Mouse (Mus musculus): ENCODE data around the gene Iqch.

DNA sequence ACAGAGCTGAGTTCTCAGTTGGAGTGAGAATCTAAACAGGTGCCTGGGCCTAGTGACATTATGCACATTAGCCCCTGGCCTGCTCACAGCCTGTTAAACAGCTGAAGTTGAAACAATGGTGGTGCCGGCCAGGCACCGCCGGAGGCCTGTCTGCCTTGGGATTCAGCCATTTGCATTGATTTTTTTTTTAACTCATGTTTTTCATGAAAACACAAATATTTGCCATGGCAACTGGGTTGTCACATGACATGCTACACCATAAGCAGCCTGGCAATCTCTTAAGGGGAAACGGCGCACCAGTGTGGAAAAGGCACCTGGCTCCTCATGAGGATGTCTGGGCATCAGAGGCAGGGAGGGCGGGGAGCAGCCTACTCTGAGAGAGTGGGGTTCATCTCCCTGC is 67.3 kb downstream of the Iqch start:
- TF ChIP-seq POLR2A (IDR thresholded peaks at IDR 0.05; ENCODE audit: insufficient read depth, low read length) (no peak), CTCF (IDR thresholded peaks at IDR 0.05; ENCODE audit: low read depth, low read length) (no peak)
